Mouse (Mus musculus) CD4-positive, CD25-positive, alpha-beta regulatory T cell, adult 4 months (primary cell): ENCODE results near the gene Bckdhb. TPM values are rescaled to one million over a fixed set of nuclear protein-coding genes. Genes with fewer than 3 reads are reported as not detected.
"Not testable (repeated sequence)": the region's sequence is repeated elsewhere in the genome, so short reads cannot be mapped to it uniquely, and the experiment has no call there.

ENCODE experiments used
- ATAC-seq: one replicate; pipeline ENCODE4 v1.8.0; 2017
- polyA plus RNA-seq, 2 experiments: library from polyadenylated mRNA; unstranded; fragments of 100-300 nt; shearing (Covaris generic); gene quantifications; one replicate each; pipeline ENCODE4 v1.2.1; 2017

Gene Bckdhb
- 10 to 100 TPM; 11.6 to 14.2 TPM for polyA plus RNA-seq

DNA sequence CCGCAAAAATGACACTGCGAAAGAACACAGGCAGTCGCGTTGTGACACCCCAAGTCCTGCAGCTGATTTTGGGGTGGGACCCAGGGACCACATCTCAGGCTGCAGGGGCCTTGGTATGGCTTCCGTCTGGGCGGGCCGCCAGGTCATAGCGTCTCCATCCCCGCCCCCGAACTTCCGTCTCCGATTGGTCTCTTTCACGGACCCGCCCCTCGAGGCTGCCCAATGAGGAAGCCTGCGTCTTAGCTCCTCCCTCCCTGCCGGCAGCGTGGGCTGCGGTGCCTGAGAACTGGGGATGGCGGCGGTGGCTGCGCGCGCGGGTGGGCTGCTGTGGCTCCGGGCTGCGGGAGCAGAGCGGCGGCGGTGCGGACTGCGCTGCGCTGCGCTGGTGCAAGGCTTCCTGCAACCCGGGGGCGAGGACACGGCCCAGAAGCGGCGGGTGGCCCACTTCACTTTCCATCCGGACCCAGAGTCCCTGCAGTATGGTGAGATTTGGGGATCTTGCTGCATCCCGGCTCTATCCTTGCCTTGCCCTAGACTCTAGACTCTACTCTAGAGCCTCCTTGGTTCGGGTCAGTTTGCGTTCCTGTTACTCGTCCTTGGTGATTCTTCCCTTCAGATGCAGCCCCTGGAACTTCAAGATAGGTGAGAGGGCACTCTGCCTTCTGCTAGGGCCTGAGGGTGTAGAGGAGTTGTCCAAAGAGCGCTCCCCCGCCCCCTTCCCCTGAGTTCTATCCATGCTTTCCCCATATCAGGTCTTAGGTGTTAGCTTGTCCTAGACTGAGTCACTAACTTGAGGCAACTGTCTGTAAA lies at the start of gene Bckdhb:
Bckdhb (plus strand) TSS at position 268 of the 810 bp plus-strand sequence.
- ATAC-seq: peak; percentile 99

DNA sequence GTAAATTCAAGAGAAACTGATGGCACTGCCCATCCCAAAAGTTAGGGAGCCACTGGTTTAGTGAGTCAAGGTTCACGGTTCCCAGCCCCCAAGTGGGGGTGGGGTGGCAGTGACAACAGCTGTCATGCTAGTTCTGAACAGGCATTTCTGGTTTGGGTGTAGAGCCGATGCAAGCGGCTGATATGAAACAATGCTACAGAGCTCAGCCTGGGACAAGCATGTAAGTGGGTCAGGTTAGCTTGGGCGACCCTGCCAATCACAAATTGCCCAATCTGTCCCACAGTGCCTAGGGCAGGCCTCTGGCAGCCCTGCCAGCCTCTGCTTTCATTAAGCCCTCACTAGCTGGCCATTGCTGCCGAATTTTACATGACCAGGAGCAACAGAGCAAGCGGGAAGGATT lies 42.8 kb upstream of the Bckdhb start:
- no peak for ATAC-seq

DNA sequence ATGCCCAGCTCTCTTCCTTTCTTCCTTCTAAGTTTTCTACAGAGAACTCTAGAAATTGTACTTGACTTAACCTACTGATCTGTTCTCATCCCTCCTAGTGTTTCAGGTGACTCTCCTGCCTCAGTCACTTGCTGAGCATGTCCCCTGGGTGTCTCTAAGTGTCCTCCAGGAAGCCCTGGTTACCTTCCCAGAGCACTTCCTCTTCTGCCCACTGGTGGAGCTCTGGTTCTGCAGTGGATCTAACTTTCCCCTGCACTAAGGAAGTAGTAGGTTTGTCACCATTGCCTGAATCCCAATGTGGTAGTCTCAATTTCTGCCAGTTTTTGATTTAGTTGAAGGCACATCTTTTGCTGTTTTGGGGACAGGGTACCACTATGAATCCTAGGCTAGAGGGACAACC lies 38.8 kb upstream of the Bckdhb start:
- peak; percentile 64 for ATAC-seq

DNA sequence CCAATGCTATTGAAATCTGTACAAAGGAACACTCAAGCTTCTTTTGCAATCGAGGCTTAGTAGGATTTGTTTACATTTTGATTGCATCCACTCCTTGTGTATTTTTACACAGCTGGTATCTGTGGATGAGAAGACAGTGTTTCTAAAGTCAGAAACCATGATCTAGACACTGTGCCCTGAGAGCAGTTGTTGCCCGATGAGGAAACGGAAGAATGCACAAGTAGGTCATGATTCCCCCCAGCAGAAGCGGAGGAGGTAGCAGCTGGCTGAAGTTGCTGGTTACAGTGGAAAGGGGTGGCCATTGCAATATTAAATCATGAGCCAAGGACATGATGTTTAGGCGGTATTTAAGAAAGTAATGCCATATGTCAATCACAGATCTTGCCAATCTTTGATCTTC lies 36.7 kb upstream of the Bckdhb start:
- ATAC-seq: no peak

DNA sequence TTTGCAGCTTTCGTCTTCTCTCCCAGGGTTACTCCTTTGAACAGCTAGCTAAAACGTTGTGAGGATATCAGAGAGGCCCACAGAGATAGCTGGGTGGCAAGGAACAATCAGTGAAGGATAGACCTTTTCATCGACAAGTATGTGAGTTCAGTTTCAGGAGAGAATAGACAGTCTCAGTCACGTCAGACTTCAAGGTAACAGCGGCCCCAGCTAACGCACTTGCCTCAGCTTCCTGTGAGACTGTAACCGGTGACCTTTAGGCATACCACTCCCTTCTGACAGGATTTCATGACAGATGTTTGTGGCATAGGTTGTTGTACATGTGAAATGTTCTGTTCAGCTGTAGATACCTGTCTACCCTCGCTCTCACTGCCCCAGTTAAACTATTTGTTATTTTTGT lies 31.9 kb upstream of the Bckdhb start:
- peak; percentile 95 for ATAC-seq

DNA sequence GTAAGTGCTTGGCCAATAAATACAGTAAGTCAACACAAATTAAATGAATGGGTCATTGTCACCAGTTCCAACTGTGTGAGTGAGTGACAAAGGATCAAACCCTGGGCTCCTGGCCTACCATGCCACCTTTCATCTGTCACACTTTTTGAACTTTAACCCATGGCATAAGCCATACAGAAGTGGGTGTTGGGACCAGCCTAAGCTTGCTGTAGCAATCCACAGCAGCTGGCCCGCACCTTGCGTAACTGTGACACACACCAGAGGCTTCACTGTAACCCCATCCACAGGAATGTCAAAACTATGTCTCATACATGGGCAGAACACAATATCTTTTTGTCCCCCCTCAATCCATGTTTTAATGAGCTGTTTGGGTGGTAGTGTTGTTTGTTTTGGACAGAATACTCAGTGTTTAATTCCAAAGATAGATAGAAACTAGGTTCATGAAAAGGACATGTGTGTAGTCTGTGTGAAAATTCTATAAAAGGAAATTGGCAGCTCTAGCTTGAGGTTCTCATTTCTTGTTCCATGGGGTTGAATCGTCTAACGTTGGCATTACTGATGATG lies 31.1 kb upstream of the Bckdhb start:
- no peak for ATAC-seq

DNA sequence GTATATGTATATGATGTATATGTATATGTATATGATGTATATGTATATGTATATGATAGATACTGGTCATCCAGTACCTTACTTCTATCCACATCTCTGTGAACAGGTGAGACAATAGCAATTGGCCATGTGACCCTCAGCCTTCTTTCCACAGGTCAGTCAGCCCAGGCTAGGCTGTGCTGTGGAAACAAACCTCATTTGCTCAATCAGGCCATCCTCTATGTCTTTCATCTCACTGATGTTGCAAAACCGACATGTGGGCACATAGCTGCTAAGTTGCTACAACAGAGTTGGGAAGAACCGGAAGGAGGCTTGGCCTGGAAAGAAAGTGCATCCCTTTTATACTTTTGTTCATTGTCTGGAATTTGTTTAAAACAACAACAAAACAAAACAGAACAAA lies 22.9 kb upstream of the Bckdhb start:
- no peak for ATAC-seq

DNA sequence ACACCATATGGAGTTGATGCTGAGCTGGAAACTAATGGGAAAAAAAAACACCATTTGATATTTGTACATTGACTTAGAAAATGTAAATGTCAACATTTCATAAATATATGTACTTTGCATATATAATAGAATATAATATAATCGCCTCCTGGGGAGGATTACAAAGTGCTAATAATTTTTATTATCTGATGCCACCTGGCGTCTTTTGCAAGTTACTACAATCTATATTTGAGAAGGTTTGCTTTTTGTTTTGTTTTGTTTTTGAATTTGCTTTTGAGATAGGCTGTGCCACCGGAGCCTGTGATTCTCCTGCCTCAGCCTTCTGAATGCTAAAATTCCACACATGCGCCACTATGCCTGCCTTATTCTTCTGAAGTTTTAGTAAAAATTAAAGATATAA lies 19.1 kb upstream of the Bckdhb start:
- peak; percentile 82 for ATAC-seq

DNA sequence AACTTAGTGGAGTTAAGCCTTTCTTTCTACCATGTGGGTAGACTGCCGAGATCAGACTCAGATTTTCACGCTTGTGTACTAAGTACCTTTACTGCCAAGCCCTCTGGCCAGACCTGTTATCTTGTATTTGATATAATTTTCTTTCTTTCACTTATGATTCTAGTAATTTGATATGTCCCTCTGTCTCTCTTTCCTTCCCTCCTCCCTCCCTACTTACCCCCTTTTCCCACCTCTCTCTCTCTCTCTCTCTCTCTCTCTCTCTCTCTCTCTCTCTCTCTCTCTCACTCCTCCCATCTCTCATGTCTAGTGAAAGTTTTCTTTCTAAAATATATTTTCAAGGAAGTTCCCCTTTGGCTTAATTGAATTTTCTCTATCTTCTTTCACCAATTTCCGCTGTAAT lies 17.9 kb upstream of the Bckdhb start:
- no peak for ATAC-seq

DNA sequence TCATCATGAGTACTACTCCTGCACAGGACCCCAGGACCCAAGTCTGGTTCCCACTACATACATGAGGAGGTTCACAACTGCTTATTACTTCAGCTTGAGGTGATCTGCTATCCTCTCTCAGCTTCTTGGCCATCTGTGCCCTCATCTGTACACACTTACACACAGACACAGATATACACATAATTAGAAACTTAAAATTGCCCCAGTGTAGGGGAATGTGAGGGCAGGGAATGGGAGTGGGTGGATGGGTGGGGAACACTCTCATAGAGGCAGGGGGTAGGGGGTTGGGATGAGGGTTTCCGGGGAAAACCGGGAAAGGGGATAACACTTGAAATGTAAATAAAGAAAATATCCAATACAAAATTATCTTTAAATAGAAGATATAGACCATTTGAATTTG lies 15.1 kb upstream of the Bckdhb start:
- ATAC-seq: no peak

DNA sequence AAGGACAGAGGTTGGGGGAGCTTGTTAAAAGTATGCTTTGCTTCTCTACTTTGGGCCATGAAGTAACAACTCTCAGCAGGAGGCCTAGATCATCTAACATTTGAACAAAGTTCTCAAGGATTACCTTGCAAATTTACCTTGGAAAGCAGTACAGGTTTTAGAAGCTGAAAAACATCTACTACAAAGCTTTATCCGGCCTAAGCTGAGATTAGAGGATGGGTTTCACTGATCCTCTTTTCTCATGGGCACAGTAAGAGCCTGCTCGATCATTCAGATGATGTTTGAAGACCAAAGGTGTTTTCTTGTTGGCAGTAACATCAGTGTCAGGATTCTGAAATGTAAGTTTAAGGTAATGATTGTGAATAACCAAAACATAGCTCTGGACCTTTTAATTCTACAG lies 14.0 kb upstream of the Bckdhb start:
- ATAC-seq: no peak

DNA sequence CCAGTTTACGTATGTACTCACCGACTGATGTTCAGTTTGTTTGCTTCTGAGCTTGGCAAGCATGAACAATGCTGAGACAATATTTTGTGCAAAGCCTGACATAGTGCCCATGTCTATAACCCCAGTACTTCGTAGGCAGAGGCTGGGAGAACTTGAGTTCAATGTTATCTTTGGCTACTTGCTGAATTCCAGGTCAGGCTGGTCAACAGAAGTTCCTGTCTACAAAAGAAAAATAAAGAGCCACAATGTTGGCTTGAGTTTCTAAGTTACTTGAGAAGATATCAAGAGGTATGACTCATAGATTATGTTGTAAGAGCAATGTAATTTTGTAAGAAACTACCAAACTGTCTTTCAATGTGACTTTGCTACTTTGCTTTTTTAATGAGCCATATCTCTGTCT lies 2.9 kb upstream of the Bckdhb start:
- ATAC-seq: no peak

DNA sequence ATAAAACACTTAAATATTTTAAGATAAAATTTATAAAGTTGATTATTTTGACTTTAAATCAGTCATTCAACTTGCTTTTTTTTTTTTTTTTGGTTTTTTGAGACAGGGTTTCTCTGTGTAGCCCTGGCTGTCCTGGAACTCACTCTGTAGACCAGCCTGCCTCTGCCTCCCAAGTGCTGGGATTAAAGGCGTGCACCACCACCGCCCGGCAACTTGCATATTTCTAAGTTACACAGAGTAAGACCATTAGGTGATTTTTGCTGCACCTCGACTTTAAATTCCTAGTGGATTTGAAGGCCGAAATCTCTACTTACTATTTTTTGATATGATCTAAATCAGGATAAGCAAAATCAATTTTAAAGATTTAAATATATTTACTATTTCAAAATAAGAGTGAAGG lies 589 bp upstream of the Bckdhb start:
- no peak for ATAC-seq

DNA sequence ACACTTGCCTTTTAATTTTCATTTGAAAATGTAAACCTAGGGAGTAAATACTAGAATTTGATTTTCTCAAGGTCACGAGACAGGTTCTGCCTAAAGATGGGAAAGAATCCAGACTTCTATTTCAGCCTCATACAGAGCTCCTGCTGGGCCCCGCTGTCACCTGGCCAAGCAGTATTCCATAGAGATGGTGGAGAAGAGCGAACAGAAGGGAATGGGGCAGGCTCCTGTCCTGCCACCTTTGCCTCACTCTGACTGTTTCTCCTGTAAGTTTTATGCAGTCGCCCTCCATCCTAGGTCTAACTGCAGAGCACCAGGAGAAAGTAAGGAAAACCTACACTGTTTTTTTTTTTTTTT lies 720 bp downstream of the Bckdhb start:
- ATAC-seq: no peak

DNA sequence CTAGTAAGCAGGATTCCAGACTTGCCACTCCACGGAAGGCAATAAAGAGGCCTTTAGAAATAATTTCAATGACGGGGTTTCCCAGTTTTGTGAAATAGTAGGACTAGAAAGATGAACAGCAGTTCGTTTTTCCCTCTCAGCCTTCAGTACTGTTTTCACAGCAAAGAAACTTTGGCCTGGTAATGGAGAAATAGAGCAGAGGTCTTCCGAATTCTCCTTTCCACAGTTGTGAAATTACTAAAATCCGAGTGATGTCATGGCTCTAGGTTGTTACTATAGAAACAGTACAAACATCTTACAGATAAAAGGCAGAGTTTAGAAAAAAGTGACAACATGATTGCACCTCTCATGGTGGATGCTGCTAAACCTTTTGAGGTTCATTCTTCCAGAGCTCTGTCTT lies 1.4 kb downstream of the Bckdhb start:
- ATAC-seq: no peak

DNA sequence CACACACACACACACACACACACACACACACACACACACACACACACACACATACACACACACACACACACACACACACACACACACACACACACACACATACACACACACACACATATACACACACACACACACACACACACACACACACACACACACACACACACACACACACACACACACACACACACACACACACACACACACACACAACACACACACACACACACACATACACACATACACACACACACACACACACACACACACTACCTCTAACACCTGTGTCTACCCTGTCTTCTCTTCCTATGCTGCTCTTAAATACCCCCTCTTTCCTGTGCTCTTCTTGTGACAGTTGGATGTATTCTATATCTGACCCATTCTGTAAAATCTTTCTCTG lies 14.6 kb downstream of the Bckdhb start:
- not testable (repeated sequence) for ATAC-seq

DNA sequence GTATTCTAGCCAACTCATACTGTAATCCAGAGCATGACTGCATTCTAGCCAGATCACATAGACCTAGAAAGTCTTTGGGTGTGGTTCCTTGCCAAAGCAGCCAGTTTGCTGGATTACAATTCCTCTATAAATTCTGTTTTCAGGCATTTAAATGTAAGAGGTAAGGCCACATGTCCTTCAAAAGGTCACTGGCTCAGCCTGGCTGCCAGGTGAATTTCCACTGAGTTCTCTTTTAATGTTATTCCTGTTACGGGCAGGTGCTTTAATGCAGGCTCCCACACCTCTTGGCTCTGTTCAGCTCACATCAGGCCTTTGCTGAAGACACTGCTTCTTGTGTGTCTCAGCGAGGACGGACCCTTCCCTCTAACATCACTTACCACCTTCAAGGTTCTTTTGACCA lies 15.1 kb downstream of the Bckdhb start:
- ATAC-seq: no peak

DNA sequence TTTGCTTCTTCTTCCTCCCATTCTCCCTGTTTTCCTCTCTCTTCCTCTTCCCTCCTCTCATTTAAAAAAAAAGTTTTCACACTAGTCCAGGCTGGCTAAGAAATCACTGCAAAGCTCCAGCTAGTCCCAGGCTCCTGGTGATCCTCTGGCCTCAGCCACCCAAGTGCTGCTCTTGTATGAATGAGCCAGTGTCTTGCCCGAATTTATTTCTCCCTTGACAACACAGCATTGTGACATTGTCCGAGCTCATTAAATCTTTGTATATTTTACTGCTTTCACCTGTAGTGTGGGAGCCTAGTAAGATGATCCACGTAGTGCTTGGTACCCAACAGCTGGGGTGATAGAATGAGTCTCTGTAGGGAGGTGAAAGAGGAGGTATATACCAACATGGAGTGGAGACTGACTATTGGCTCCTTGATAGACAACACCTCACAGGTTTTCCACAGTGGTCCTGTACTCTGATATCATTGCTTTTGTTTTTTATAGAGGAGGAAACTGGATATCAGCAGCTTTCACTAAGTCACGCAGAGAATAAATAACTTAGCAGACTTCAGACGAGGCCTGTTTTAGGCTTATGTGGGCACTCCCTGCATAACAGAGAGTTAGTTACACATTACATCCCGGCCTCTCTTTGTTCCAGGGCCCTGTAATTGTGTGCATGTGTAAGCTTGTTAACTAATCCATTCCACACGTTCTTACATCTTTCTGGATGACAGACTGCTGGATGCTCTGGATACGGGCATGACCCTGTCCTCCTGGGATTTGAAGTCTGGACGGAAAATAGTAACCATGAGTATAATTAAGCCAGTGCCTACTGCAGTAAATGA lies 15.8 kb downstream of the Bckdhb start:
- no peak for ATAC-seq

DNA sequence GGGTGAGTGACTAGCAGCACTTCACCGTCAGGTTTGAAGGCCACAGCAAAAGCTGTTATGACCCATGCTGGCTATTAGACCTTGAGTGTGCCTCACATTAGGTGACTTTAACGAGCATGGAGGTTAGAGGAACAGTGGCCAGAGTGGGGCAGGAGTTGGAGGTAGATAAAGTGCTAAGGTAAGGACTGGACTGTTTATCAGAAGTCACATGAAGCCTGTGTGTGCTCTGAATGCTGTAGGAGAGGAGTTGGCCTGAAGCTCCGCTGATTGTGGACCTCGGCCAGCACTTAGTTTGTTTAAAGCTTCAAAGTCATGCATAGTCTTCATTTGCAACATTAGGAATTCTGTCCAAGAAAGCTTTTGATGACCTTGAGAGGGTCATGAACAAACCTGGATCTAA lies 26.4 kb downstream of the Bckdhb start:
- no peak for ATAC-seq

DNA sequence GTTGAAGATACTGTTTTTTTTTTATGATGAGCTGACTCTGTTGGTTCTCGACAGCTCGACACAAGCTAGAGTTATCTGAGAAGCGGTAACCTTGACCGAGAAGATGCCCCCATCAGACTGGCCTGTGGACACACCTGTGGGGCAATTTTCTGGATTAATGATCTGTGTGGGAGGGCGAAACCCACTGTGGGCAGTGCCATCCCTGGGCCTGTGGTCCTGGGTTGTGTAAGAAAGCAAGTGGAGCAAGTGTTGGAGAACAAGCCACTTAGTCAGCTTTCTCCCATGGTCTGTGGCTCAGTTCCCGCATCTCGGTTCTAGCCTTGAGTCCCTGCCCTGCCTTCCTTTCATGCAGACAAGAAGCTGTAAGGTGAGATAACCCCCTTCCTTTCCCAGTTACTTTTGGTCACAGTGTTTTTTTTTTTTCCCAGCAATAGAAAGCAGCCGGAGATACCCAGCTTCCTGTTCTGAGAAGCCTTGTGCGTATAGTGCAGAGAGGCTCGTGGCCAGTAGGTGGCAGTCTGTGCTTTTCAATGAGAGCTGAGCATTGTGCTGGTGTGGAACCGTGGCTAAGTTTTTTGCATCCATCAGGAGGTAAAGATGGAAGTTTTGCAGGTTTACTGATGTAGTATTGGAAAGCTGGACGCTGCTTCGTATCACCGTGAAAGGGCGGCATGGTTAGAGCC lies 31.8 kb downstream of the Bckdhb start:
- ATAC-seq: peak; percentile 99

DNA sequence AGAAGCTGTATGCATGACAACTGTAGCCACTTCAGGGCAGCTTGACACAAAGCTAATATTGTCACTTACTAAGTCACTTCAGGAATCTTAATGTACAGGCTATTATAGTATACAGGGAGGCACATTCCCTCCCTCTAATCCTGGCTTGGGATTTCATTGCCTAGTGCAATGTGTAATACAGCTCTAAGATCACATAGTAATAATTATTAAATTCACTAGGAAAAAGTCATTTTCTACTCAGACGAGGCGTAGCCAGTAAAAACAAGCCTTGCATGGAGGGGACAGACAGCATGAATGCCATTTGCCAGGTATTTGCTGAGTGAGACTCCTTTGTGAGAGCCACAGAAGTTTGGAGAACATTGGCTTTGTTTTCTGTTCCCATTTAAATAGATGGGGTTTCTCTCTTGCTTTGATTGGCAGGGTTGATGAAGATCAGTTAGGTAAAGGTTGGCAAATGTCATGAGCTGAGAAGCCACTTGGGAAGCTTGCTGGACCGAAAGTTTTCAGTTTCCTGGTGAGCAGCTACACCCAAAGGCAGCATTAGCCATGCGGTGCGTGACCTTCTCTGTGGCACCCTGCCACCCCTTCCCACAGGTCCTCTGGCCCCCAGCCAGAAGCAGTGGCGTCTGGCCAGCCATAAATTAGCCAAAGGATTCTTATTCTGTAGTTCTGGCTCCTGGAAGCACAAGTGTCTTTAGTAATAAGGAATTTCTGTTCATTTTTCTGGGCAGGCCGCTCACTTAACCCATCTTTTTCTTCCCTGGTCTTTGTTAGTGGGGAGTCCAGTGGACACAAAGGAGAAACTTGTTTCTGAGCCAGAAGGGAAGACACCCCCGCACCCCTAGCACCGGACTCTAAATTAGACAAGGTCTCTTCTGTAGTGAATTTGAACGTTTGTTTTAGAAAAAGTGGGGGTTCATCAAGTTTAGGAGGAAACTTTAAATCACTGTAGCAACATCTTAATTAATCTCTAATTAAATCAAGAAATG lies 37.4 kb downstream of the Bckdhb start:
- no peak for ATAC-seq

DNA sequence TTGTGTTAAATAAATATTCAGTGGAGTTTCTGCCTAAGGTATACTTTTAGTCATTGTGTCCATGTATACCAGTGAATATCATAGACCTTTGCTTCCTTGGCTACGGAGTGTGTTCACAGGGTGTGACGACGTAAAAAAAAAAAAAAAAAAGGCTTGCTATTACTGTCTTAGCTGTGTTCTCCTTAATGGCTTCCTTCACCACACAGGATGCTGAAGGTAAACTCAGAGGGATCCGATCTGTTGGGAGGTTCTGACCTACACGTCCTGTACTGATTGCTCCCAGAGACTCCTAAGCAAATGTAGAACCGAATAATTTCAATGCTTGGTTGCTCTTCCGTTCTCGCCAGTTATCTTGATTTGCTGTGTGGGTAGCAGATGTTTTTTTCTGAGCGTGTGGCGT lies 38.4 kb downstream of the Bckdhb start:
- no peak for ATAC-seq
